Mouse (Mus musculus) urinary bladder, postnatal 36 days (tissue): ENCODE data around the gene Hectd1.

Experiments
- DNase-seq, 2 experiments: peaks; one replicate each; pipeline ENCODE4 v3.0.0; 2022; ENCODE audit warnings: low spot score in 2 of 2, mixed read lengths in 1 of 2

Hectd1 gene

DNA sequence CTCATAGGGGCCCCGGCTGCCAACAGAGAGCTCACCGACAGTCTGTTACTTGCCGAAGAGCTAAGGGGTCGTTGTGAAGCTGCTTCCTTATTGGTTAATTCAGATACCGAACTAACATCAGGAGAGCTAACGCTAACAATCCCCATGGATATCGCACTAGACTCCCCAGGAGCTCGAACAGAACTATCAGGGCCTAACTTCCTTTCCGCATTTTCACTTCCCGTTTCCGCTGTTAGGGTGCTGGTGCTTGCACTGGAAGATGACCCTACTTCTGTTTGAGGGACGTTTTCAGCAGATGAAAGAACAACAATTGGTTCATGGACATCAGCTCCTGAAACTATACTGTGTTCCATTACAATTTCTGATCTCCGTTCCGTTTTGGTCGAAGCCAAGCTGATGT, 60.6 kb downstream of the Hectd1 start:
- no peak for DNase-seq

DNA sequence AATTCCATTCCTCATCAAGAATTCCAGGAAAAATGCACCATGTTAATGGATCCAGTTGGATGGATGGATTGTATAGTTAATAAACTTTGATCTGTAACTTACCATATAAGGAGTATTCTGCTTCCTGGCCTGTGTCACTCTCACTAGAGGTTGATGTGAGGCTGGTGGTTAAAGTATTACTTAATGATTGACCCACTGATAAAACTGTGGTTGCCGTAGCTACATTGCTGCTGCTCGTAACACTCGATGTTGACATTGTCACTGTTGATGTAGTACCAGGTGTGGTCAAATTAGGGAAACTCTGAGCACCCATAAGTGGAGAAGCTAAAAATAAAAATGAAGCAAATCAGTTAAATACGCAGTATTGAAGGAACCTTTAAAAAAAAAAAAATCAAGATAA, 61.9 kb downstream of the Hectd1 start:
- no peak for DNase-seq

DNA sequence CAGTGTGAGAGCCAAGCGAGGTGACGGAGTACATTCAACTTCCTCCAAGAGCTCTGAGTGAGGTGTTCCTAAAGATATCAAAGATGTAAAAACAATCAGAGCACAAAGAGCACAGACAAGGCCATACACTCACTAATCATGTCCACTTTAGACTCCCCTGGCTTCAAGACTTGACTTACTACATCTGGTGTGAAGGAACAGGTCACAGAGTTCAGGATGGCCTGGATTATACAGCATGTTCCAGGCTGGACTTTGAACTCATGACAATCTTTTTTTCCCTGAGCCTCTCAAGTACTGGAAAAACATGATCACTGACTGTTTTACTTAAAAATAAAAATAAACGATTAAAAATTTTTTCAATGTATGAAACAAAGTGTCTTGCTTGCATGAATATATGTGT, 70.0 kb downstream of the Hectd1 start:
- no peak for DNase-seq

DNA sequence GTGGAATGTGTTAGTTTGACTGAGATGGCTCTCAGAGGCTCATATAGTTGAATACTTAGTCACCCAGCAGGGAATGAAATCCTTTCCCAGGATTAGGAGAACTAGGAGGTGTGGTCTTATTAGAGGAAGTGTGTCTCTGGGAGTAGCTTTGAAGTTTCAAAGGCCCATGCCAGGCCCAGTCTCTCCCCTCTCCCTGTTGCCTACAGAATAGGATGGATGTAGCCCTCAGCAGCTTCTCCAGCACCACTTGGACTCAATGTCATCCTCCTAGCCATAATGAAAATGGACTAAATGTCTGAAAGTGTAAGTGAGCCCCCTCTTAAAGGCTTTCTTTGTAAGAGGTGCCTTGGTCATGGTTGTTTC, 72.8 kb downstream of the Hectd1 start:
- no peak for DNase-seq

DNA sequence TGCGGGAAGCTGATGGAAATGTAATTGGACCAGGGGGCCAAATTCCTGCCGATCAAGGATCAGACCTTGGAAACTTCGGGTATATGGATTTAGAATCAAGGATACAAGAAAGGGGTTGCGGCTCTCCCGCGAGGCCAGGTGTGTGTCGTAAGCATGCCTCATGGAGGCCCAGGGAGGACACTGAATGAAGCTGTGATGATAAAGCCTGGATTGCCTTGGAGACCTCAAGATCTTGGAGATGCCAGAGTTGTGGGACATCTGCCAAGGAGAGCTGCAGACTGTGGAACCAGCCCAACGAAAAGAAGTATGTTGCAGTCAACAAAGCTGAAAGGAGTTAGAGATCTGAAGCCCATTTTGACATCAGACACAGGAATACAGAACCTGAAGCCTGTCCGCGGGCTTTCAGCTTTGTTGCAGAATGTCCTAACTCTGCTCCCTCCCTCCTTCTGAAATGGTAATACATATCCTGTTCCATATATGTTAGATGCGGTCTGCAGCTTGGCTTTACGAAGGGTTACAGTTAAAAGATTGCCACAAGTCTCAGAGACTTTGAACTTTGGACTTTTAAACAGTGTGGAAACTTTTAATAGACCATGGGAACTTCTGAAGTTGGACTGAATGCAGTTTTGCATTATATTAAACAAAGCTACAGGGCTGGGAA, 73.3 kb downstream of the Hectd1 start:
- no peak for DNase-seq

DNA sequence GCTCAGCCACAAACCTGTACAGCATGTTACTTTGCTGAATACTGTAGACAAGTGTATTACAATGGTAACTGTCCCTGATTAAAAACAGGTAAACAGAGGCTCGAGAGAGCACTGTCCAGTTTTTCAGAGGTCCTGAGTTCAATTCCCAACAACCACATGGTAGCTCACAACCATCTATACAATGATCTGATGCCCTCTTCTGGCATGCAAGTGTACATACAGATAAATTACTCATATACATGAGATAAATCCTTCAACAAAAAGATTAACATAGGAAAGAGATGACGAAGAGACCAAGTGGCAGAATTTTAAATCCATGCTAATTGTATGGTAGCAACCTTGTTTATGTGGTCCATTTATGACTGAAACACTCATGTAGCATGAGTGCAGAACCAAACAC, 82.0 kb downstream of the Hectd1 start:
- no peak for DNase-seq

DNA sequence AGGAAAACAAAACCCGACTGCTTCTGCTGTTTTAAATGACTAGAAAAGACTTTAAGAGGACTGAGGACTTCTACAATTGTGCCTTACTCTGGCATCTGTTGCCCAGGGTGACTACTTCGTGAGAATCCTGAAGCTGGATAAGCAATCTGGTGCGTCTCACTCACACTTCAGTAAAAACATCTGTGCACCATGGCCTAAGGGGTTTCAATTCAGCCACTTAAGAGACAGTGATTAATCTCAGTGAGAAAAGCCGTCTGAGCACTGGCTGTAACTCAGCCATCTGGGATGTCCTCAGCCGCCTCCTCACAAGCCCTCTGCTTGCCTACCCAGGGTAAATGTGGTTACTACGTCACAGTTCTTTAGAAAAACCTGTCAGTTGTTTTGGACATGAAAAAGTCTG, 84.4 kb downstream of the Hectd1 start:
- no peak for DNase-seq

DNA sequence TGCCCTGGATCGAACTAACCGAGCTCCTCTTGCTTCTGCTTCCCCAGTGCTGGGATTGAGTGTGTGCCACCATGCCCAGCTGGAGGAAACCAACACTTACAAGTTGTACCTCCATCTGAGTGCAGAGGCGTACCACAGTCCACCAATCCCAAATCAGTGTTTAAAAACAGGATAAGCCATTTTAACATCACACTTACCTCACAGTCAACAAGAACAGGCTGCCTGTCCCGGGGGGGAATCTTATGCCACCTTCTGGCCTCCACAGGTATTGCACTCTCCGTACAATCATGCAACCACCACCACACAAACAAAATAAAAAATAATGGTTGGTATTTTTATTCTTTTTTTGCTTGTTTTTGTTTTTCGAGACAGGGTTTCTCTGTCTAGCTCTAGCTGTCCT, 87.6 kb downstream of the Hectd1 start:
- DNase-seq, result no peak

DNA sequence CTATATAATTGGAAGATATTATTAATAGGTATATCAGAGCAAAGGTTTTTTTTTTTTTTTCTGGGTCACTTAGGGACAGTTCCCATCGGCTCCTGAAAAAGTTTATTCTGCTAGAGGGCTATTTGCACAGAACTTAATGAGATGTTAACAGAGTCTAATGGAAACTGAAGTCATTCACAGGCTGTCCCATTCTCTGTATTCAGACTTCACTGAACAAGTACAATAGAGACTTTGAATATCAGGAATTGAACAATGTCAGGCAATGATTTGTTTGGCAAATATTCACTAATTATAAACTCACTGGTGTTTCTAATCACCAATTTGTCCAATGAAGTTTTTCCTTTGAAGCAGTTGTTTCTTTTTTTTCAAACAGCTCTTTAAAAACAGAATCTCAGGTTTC, 92.5 kb downstream of the Hectd1 start:
- no peak for DNase-seq

DNA sequence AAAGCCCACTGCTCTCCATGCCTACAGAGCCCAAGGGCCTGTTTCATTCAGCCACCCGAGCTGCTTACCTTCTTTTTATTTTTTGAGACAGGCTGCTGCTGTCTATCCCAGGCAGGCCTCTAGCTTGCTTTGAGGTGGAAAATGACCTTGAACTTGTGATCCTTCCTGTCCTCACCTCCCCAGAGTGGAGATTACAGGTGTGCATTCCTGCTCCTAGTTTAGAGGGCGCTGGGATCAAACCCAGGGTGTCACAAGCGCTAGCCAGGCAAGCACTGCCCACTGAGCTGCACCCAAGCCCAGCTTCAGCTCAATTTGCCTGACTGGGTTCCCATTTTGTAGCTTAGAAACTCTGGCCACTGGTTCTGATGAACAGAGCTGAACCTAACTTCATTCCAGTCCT, 93.0 kb downstream of the Hectd1 start:
- DNase-seq, result no peak

DNA sequence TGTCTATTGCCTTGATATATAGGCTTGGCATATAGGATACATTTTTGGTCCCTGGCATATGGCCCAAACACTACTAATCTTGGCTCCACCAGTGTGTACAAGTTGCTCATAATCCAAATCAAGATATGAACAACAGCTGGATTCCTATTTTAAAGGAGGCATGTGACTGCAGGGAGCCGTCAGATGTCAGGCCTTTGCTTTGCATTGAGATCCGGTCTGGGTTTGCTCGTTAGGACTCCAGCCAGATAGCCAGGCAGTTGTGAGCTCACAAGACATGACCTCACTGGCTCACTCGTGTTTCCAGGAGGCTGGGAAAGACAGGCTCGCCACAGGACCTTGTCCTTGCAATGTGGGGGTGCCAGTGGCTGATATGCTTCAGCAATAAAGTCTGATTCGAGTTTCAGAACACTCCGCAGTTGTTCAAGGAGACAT, 93.5 kb downstream of the Hectd1 start:
- no peak for DNase-seq

DNA sequence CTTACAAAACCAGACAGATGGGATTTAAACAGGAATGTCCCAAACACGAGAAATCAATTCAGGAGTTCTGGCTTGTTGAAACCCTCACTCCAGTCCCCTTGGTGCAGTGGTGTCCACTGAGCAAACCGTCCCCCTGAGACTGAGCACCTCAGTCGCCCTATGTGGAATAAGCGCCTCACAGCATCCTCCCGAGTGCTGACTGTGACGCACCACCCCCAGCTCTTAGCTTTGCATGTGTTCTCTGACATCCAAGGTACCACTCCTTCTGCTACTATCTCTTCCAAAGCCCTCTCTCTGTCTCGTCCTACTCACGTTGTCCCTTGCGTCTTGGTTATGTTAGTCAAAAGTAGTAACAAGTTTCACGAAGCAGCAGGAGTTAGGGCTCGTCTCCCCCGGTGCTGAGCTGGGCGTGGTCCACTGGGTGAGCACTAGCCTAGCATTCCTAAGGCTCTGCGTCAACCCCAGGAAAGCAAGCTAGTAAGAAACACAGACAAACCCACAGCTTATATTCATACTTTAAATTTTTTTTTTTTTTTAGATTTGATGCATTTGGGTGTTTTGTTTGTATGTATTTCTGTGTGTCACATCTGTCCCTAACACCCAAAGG, 94.6 kb downstream of the Hectd1 start:
- peak in 1 of 2 experiments; percentile 23 for DNase-seq

DNA sequence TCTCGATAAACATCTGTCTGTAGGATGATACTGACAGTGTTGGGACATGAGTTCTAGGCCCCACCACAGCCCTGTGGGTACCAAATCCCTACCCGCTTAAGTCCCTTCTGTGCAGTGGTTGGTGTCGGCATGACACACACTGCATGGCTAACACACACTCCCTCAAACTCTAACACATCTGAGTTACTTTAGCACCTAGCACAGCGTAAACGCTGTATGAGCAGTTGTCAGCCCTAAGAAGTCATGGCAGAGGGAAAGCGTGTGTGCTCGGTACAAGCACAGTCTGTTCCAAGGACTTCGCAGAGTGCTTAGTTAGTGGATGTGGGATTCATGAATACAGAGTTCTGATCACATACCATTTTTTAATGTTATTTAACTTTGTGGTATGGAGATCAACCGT, 99.5 kb downstream of the Hectd1 start:
- no peak for DNase-seq

DNA sequence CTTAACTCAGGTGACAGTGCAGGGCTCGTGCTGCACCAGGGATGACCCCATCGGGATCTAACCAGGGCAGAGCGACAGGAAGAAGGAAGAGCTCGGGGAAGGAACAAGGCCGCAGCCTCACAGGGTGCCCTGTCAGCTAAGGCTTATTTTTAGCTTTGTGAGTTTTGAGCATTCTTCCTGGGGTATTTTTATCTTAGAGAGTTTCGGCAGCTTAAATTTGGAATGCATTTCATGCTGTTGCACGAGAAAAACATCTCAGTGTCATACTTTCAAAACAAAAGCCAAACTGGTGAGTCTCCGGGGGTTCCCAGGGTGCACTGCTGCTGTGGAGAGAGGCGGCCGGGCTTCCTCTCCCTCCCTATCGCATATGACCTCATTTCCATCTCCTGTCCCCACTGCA, 100.3 kb downstream of the Hectd1 start:
- no peak for DNase-seq

DNA sequence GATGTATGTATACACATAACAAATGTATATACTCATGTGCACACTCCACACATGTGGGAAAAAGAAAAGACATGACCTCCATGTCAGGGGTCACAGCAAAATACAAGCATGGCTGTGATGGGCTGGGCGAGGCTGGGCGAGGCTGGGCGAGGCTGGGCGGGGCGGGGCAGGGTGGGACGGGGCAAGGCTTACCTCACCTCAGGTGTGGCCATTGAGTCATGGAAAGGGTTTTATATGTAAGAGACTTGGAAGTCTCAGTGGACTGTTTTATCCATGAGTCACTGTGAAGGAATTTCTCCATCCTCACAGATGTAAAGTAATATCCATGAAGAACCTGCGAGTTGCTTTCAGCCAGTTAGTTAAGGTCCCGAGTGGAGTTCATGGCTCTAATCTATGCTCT, 107.5 kb downstream of the Hectd1 start:
- DNase-seq, result no peak

DNA sequence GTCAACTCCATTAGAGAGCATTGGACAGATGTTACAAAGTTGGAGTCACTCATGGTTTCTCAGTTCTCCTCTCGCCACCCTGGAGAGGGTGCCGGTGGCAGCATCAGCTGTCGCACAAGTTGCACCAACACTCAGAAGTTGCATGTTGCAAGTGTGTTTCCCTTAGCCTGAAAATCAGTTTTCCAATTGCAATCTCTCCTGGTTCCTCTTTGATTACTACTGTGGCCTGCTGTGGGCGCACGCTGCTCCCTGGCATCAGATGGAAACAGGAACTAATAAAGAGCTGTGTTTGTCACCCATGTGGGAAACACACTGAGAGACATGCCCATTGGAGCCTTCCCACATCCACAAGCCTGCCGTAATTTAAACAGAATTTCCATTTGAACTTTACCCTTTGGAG, 110.7 kb downstream of the Hectd1 start:
- DNase-seq, result no peak

DNA sequence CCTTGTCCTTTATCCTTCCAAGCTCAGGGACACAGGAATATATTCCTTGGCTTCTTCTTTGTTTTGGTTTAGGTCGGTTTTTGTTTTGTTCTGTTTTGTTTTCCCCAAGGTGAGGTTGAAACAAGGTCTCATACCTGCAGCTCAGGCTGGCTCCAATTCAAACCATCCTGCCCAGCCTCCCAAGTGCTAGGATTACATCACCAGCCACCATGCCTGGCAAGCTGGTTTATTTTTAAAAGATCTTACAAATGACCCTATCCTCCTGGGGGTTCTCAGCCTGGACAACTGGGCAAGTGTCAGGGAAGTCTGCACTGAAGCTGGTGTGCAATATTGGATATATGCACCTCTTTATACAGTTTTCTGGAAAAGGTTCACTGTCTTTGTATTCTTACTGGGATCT, 116.7 kb downstream of the Hectd1 start:
- no peak for DNase-seq

DNA sequence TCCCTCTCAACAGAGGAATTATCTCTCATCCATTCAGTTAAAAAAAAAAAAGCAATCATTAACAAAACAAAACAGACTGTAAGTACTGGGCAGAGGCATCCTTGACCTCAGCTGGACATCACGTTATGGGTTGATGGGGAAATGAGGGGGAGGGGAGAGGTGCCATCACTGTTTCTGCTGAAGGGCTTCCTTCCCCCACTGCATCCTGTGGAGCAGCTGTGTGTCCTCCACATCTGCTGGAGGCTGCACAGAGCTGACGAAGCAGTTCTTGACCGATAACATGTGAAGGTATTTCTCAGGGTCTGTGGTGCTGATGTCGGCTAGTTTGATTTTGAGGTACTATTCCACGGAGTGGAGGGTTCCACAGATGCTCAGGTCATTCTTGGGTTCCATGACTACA, 119.2 kb downstream of the Hectd1 start:
- no peak for DNase-seq

DNA sequence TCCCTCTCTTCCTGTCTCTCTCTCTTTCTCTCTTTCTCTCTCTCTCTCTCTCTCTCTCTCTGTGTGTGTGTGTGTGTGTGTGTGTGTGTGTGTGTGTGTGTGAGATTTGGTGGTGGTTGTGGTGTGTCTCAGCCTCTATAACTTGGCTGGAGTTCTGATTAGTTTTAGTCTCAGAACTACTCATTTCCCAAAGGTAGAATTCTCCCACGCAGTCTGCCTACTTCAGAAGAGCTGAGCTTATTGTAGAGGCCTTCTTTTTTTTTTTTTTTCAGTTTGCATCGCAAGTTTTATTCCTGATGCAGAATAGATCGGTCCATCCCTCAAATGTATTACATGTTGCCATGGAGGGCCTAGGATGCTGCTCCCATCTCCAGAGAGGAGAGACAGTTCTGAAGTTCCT, 119.6 kb downstream of the Hectd1 start:
- DNase-seq, result no peak

DNA sequence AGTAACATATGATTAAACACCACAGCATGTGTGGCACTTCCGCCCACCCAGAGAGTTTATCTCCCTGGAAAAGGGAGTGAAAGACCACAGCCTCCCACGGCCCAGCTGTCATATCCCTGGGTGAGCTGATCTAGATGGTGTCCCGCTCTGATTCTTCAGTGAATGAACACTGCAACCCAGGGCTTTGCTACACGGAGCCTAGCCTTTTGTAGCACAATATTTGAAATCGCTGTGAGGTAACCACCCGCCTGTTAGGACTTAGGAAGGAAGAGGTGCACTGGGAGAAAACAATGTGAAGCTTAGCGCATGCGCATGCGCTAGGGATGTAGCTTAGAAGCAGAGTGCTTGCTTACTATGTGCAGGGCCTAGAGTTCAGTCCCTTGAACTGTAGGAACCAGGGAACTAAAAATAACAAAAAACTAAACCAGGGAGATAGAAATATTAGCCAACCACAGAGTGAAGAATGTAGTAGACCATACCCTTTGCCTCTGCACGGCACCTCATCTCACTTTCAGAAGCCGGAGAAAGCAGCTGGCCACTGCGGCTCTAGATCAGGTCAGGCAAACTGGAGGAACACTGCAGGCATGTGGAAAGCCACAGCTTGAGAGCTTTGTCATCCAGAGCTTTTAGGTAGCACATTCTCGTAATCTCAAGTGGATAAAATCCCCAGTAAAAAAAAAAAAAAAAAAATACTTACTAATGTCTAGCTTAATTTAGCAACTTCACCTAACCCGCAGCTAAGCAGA, 120.2 kb downstream of the Hectd1 start:
- DNase-seq, result no peak

DNA sequence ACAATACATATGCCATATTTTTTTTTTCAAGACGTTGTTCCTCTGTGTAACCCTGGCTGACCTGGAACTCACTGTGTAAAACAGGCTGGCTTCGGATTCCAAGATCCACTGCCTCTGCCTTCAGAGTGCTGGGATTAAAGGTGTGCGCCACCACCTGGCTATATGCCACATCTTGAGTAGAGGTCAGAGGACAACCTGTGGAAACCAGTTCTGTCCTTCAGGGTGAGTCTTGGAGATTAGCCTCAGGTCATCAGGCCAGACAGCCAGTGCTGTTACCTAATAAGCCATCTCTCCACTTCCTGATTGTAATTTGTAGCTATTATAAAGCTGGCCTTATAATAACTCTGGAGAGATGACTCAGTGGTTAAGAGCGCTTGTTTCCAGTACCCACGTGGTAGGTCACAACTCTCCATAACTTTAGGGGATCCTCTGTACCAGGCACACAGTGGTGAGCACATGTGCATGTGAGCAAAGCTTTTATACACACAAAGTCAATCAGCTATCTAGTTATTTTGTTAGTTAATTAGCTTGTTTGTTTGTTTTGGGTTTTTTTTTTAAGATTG, 122.6 kb downstream of the Hectd1 start:
- DNase-seq, result no peak

DNA sequence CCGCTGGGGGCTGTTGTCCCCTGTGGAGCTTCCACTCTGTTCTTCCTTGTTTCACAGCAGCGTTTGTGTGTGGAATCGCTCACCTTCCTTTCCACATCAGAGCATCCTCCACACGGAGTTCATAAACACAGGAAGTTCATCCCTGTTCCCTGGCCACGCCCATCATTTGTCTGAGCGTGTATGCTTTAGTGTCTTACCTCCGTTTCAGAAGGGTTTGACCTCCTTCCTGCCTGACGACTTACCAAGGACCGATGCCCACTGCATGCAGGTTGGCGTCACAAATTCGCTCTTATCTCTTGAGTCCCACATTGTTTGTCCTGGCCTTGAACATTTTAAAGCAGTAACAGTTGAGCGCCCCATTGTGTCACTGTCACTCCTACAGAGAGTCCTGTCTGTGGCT, 123.6 kb downstream of the Hectd1 start:
- no peak for DNase-seq

DNA sequence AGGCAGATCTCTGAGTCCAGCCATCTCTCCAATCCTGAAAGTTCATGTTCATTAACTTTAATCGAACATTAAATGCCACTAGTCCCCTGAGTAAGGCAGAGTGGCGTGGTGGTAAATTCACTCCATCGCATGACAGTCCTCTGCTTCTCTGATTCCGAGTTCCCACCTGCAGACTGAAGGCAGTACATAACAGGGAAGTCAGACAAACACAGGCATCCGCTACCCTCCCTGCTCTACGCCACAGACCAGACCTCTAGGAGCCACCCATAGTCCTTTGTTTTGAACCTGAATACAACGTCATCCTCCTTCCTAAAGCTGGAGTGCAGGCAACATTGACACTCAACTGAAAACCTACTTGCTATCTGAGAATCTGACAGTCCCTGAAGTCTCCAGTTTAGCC, 124.8 kb downstream of the Hectd1 start:
- DNase-seq, result no peak
